Comparison of ENCODE assay signal across 16 mouse cellular contexts in genomic region chr17:34137601-34138000, GRCm38 (mm10). TPM values are rescaled to one million over a fixed set of nuclear protein-coding genes. Genes with fewer than 3 reads are reported as not detected.
"Had no signal": no experiment of that assay in that cellular context is flagged by ENCODE, and none has a peak within 500 bp of the region (broad histone marks: within the 10 kb centered on the region; RNA-seq: fewer than 3 reads in every experiment).

No protein-coding gene starts in this region.

- DNase-seq: retina, postnatal 1 day; right cerebral cortex, adult 18-20 months; right cerebral cortex, postnatal 14 days; right cerebral cortex, postnatal 25 days; right cerebral cortex, postnatal 4 days; spleen, adult 18-20 months; thymus, adult 18-20 months; thymus, adult 2 months; thymus, postnatal 14 days; thymus, postnatal 25 days; thymus, postnatal 36 days; thymus, postnatal 4 days had no signal

- H3K36me3 ChIP-seq: neural tube, embryonic 15.5 days; stomach, embryonic 15.5 days had no signal

- H3K4me3 ChIP-seq: neural tube, embryonic 15.5 days; stomach, embryonic 15.5 days had no signal

- H3K27ac ChIP-seq: neural tube, embryonic 15.5 days; stomach, embryonic 15.5 days; stomach, postnatal 0 days had no signal

- H3K9me3 ChIP-seq: neural tube, embryonic 15.5 days; stomach, embryonic 15.5 days had no signal

RNA-seq across cellular contexts. Expression of gene H2-Oa, which starts 45.5 kb away (rescaled TPM):
- polyA plus RNA-seq: neural tube, embryonic 14.5 days had no signal
